Mouse (Mus musculus): ENCODE measurements around the gene Bach1.
"Not testable (repeated sequence)": the region's sequence is repeated elsewhere in the genome, so short reads cannot be mapped to it uniquely, and the experiment has no call there.

The Bach1 gene

GRCm38 (mm10) chr16:87680912-87681634 lies 17.7 kb upstream of the Bach1 start:
- DNase-seq (ENCODE audit: low spot score in 2 of 2): no peak

DNA sequence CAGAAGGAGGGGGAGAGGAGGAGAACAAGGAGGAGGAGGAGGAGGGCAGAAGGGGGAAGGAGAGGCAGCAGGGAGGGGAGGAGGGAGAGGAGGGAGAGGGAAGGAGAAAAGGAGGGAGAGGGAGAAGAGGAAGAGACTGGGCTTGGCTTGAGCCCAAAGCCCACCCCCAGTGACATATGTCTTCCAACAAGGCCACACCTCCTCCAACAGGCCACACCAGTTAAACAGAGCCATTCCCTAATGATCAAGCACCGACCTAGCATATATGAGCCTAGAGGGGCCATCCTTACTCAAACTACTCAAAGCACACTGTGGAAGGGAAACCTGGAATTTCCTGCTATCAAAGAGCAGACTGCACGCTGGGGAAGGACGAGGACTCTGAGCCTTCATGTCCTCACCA lies 16.9 kb upstream of the Bach1 start:
- DNase-seq (ENCODE audit: low spot score in 2 of 2): no peak

GRCm38 (mm10) chr16:87686458-87686857 lies 12.3 kb upstream of the Bach1 start:
- no peak for DNase-seq (ENCODE audit: low spot score in 2 of 2)

DNA sequence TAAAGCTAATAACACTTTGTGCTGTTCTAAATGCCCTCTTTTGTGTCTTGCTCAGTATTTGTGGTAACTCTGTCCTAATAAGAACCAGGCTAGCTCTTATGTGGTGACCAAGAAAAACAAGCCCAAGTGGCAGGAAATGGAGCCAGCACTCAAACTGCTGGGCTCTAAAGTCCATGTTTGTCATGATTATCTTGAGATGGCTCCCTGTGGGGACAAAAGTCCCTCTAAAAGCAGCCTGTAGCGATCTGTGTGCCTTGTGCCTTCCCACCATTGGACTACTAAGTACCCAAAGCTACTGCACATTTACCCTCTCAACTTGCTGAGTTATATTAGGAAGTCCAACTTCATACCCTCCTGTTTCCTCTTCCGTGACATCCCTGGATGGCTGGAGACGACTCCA lies 11.4 kb upstream of the Bach1 start:
- DNase-seq (ENCODE audit: low spot score in 2 of 2): no peak

GRCm38 (mm10) chr16:87688328-87688727 lies 10.4 kb upstream of the Bach1 start:
- DNase-seq (ENCODE audit: low spot score in 2 of 2): not testable (repeated sequence)

- not testable (repeated sequence) for DNase-seq (ENCODE audit: low spot score in 2 of 2)
Observed at GRCm38 (mm10) chr16:87688823-87689222, 9.9 kb upstream of the Bach1 start.

- peak; percentile 74 to 81 for DNase-seq (ENCODE audit: low spot score in 2 of 2)
Observed at GRCm38 (mm10) chr16:87689225-87689624, 9.5 kb upstream of the Bach1 start.

DNA sequence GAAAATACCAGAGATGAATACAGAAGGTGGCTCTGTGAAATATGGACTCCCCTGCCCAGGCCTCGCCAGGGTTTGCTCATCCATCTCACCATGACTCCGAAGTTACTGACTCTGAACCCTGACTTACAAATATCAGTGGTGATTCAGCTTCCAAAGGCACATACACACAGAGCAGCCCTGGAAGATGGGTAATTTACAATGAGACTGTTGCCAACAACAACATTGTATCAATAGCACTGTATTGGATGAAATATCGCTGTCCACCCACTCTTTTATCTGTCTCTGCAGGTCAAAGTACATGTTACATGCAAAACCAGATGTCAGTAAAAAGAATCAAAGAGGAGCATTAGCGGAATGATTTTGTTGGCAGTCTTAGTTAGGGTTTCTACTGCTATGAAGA lies 8.2 kb upstream of the Bach1 start:
- no peak for DNase-seq (ENCODE audit: low spot score in 2 of 2)

GRCm38 (mm10) chr16:87691102-87691501 lies 7.6 kb upstream of the Bach1 start:
- no peak for DNase-seq (ENCODE audit: low spot score in 2 of 2)

DNA sequence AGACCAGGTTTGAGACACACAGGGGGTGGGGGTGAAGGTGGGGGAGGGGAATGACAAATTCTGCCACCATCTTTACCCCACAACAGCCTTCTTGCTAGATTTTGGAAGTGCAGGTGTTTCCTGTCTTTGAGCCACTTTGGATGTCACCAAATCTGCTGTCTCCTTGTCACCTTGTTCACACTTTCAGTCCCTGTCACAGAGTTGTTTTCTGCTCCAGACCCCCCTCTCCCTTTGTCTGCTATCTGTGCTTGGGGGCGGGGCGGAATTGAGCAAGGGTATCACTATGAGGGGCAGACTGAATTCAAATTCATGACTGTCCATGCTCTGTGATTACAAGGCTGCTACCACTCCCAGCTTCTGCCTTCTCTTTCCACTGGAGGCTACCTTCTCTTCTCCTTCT lies 6.2 kb upstream of the Bach1 start:
- DNase-seq (ENCODE audit: low spot score in 2 of 2): no peak

DNA sequence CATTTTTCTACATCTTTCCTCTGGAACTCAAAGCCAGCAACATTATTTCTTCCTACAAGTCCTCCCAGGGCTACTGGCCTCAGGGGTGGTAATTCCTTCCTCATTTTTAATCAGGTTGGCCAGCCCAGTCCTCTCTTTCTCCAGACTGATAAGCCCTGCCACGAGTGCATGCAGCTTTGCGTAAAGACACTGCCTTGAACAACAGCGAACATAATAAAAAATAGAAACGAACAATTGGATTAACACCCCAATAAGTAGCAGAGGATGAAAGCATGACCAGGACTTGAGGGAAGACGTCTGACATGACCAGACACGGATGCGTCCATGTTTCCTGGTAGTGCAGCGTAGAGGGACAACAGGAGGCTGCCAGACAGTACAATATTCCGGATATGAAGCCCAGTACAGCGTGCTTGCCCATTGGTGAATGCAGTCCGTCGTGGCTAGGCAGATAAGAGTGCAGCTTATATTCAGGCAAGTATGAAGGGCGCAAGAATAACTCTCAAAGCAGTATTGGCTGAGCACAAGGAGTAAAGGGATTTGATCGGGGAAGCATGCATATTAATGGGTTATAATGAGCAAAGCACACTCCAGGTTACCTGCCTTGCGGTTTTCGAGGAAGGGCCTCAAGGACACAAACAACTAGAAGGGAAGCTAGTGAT lies 909 bp upstream of the Bach1 start:
- DNase-seq (ENCODE audit: low spot score in 2 of 2): no peak

DNA sequence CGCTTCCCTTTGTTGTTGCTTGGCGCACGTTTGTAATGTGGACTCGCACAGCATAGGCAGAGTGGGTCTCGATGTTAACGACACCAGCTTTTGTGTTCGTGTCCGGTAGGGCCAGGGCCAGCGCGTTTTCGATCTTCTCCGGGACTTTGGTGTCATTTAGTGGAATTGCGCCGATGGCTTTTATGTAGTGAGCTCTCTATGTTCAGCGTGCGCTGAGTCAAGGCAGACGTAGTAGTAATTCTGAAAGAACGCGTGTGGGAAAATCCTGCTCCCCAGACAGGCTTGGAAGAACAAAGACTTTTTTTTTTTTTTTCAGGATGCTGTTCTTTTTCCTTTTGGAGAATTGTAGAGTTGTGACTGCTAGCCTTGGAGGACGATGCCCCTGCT lies 554 bp downstream of the Bach1 start:
- DNase-seq (ENCODE audit: low spot score in 2 of 2): peak; percentile 62 to 66

- DNase-seq (ENCODE audit: low spot score in 2 of 2): peak in 1 of 2 experiments; percentile 55
Observed at GRCm38 (mm10) chr16:87699693-87700394, 1.1 kb downstream of the Bach1 start.

- DNase-seq (ENCODE audit: low spot score in 2 of 2): no peak
Observed at GRCm38 (mm10) chr16:87700395-87700765, 1.6 kb downstream of the Bach1 start.

DNA sequence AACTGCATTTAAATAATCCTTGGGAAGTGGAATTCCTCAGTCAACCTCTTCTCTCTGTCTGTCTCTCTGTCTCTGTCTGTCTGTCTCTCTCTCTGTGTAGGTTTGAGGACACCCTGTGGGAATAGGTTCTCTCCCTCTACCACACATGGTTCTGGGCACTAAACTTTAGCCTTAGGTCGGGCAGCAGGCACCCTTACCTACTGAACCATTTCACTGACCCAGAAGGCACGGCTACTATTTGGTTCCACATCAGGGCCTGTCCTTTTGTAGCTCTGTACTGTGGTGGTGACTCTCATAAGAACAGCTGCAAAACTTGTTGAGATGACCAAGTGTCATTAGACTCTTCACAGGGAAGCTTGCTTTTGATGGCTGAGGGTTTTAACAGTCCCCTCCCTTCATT lies 3.1 kb downstream of the Bach1 start:
- no peak for DNase-seq (ENCODE audit: low spot score in 2 of 2)

DNA sequence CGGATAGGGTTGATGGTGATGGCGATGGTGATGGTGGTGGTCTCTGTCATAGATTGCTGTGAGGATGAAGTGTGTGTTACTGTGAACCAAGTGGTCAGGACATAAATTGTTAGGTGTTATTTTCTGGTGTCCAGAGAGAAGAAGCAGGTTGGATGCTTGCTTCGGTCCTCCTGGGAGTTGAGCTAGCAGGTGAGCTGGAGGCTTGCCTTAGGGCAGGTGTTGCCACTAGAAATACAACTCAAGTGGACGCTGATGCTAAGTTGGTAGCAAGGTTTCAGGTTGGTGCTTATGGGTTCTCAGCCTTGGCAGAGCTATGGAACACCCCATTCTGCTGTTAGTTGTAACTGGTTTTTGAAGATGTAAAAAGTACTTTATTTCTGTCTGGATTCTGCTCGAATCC lies 4.1 kb downstream of the Bach1 start:
- no peak for DNase-seq (ENCODE audit: low spot score in 2 of 2)

GRCm38 (mm10) chr16:87704225-87704624 lies 5.5 kb downstream of the Bach1 start:
- DNase-seq (ENCODE audit: low spot score in 2 of 2): no peak

GRCm38 (mm10) chr16:87705892-87706589 lies 7.3 kb downstream of the Bach1 start:
- DNase-seq (ENCODE audit: low spot score in 2 of 2): peak in 1 of 2 experiments; percentile 53

- DNase-seq (ENCODE audit: low spot score in 2 of 2): no peak
Observed at GRCm38 (mm10) chr16:87707335-87707734, 8.6 kb downstream of the Bach1 start.

DNA sequence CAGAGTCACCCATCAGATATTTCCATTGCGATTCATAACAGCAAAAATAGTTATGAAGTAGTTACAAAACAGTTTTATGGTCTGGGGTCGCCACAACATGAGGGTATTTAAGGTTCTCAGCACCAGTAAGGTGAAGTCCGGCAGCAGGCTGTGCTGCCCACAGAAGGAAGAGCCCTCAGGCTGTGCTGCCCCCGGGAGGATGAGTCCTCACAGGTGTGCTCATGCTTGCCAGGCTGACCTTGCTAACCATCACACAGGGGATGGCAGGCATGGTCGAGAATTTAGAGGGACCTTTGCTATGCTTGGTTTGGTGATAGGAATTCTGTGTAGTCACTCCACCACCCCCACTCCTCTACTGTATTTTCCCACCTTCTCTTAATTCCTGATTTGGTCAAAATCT lies 9.8 kb downstream of the Bach1 start:
- DNase-seq (ENCODE audit: low spot score in 2 of 2): no peak

DNA sequence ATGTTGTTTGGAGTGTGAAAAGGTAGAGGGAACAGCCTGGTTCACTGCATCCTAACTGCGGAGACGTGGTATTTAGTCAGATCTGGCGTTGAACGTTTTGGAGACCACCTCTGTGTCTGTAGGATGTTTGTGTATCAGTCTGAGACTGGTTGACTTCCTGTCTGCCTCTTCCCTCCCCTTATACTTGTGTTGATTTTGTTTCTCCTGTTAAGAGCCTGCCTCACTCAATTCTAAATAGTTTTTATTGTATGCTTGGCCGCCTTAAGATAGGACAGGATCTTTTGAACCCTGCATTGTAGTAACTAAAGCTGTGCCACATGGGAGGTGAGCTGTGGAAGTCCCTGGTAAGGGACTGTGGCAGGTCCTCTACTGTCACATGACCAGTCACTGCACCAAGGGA lies 10.4 kb downstream of the Bach1 start:
- no peak for DNase-seq (ENCODE audit: low spot score in 2 of 2)

- DNase-seq (ENCODE audit: low spot score in 2 of 2): no peak
Observed at GRCm38 (mm10) chr16:87709971-87710370, 11.2 kb downstream of the Bach1 start.
